Mouse (Mus musculus) liver (tissue): ENCODE measurements around the gene Map3k3.
"Not testable (repeated sequence)": the region's sequence is repeated elsewhere in the genome, so short reads cannot be mapped to it uniquely, and the experiment has no call there.

Source experiments
- DNase-seq: peaks from one replicate; pipeline ENCODE4 v3.0.0-alpha.2; 2020; ENCODE audit warnings: mixed read lengths

Gene Map3k3

GRCm38 (mm10) chr11:106193371-106194154, 109.2 kb downstream of the Map3k3 start:
- DNase-seq: peak; percentile 99

- no peak for DNase-seq
Measured at GRCm38 (mm10) chr11:106194155-106194541, 109.7 kb downstream of the Map3k3 start.

- no peak for DNase-seq
Measured at GRCm38 (mm10) chr11:106194891-106195290, 110.5 kb downstream of the Map3k3 start.

- no peak for DNase-seq
Measured at GRCm38 (mm10) chr11:106195341-106195740, 110.9 kb downstream of the Map3k3 start.

GRCm38 (mm10) chr11:106198277-106198676, 113.9 kb downstream of the Map3k3 start:
- peak; percentile 27 for DNase-seq

GRCm38 (mm10) chr11:106199997-106200396, 115.6 kb downstream of the Map3k3 start:
- DNase-seq: not testable (repeated sequence)

GRCm38 (mm10) chr11:106200756-106201155, 116.3 kb downstream of the Map3k3 start:
- no peak for DNase-seq

- DNase-seq: no peak
Measured at GRCm38 (mm10) chr11:106201337-106202122, 117.1 kb downstream of the Map3k3 start.

- no peak for DNase-seq
Measured at GRCm38 (mm10) chr11:106202123-106202465, 117.7 kb downstream of the Map3k3 start, which contains the start of gene Strada. Strada (minus strand) TSS chr11:106202168.
